Mouse (Mus musculus) testis, postnatal 14 days (tissue): ENCODE data around the gene Vps39.
A peak's percentile ranks its signal among the peaks of the same experiment; 100 is the strongest.

ENCODE experiments used
- DNase-seq: peaks from one replicate; pipeline ENCODE4 v3.0.0; 2021; ENCODE audit warnings: low spot score

The Vps39 gene

GRCm38 (mm10) chr2:120352682-120353646 lies at the start of gene Vps39:
TSS of gene Vps39 (minus strand) at chr2:120353137.
- peak; percentile 90 for DNase-seq

- DNase-seq = no peak
These were observed 45.0 kb upstream of the Vps39 start for GRCm38 (mm10) chr2:120397951-120398350.

GRCm38 (mm10) chr2:120392406-120392805 lies 39.5 kb upstream of the Vps39 start:
- DNase-seq = no peak

- DNase-seq = no peak
These were observed 38.0 kb upstream of the Vps39 start for GRCm38 (mm10) chr2:120390934-120391333.

GRCm38 (mm10) chr2:120389376-120389775 lies 36.4 kb upstream of the Vps39 start:
- no peak for DNase-seq

- no peak for DNase-seq
These were observed 34.4 kb upstream of the Vps39 start for GRCm38 (mm10) chr2:120387291-120387690.

- no peak for DNase-seq
These were observed 33.3 kb upstream of the Vps39 start for GRCm38 (mm10) chr2:120386264-120386663.

- no peak for DNase-seq
These were observed 20.9 kb upstream of the Vps39 start for GRCm38 (mm10) chr2:120373858-120374257.

- no peak for DNase-seq
These were observed 14.7 kb upstream of the Vps39 start for GRCm38 (mm10) chr2:120367416-120368207.

- no peak for DNase-seq
These were observed 13.6 kb upstream of the Vps39 start for GRCm38 (mm10) chr2:120366501-120366900.

GRCm38 (mm10) chr2:120360425-120360824 lies 7.5 kb upstream of the Vps39 start:
- DNase-seq = no peak

- DNase-seq = no peak
These were observed 1.6 kb downstream of the Vps39 start for GRCm38 (mm10) chr2:120351321-120351720.

GRCm38 (mm10) chr2:120348120-120348519 lies 4.8 kb downstream of the Vps39 start:
- DNase-seq = no peak

GRCm38 (mm10) chr2:120341741-120342140 lies 11.2 kb downstream of the Vps39 start:
- no peak for DNase-seq

GRCm38 (mm10) chr2:120337886-120338285 lies 15.1 kb downstream of the Vps39 start:
- DNase-seq = no peak

- DNase-seq = no peak
These were observed 21.4 kb downstream of the Vps39 start for GRCm38 (mm10) chr2:120331575-120331974.

- no peak for DNase-seq
These were observed 37.9 kb downstream of the Vps39 start for GRCm38 (mm10) chr2:120315077-120315476.

- no peak for DNase-seq
These were observed 38.5 kb downstream of the Vps39 start for GRCm38 (mm10) chr2:120314487-120314886.

GRCm38 (mm10) chr2:120313976-120314375 lies 39.0 kb downstream of the Vps39 start, which contains the start of gene Pla2g4f:
TSS of gene Pla2g4f (minus strand) at chr2:120314165.
- no peak for DNase-seq

- DNase-seq = no peak
These were observed 40.6 kb downstream of the Vps39 start for GRCm38 (mm10) chr2:120312276-120312825.

GRCm38 (mm10) chr2:120304113-120304512 lies 48.8 kb downstream of the Vps39 start:
- no peak for DNase-seq

GRCm38 (mm10) chr2:120301076-120301475 lies 51.9 kb downstream of the Vps39 start:
- no peak for DNase-seq
